Mouse (Mus musculus): ENCODE data around the gene Ube2f. TPM values are rescaled to one million over a fixed set of nuclear protein-coding genes. Genes with fewer than 3 reads are reported as not detected.

Ube2f gene
- total and polyA plus RNA-seq, 3 experiments, result 16.6 to 85.6 (median 61.3) TPM

- TF ChIP-seq CTCF (IDR thresholded peaks at IDR 0.05; ENCODE audit: low read depth, low read length), result no peak
- no peak for TF ChIP-seq GATA1 (IDR thresholded peaks at IDR 0.05; ENCODE audit: borderline replicate concordance, low read length)
- no peak for TF ChIP-seq GATA2 (IDR thresholded peaks at IDR 0.05; ENCODE audit: borderline replicate concordance, low read depth, low read length)
- no peak for TF ChIP-seq POLR2AphosphoS5 (IDR thresholded peaks at IDR 0.05; ENCODE audit: insufficient replicate concordance, low read depth, low read length)
- TF ChIP-seq TAL1 (conservative IDR thresholded peaks at IDR 0.05; ENCODE audit: low read depth, low read length), result no peak
- H3K36me3 ChIP-seq (replicated peaks), result no peaks in the 10 kb centered on the region
- H3K4me1 ChIP-seq (ENCODE audit: insufficient read depth, low read depth, low read length), result no peaks in the 10 kb centered on the region
- no peak overlapping the region for H3K4me3 ChIP-seq (ENCODE audit: low read depth, low read length)
- no peaks in the 10 kb centered on the region for H3K9me3 ChIP-seq (replicated peaks)
- ATAC-seq (ENCODE audit: extremely low read depth, insufficient number of reproducible peaks, low FRiP score, poor library complexity, severe bottlenecking) (no peak), DNase-seq (ENCODE audit: low spot score) (no peak)
- no peaks in the 10 kb centered on the region; the same call in 1 of the 2 replicates for H3K27me3 ChIP-seq (ENCODE audit: insufficient read depth, low read length)
These were observed 34.1 kb upstream of the Ube2f start for GRCm38 (mm10) chr1:91215981-91216380.

GRCm38 (mm10) chr1:91216504-91217267 is 33.4 kb upstream of the Ube2f start:
- Histone ChIP-seq H3K4me1 (ENCODE audit: insufficient read depth, low read depth, low read length) (no peaks in the 10 kb centered on the region), H3K27me3 (ENCODE audit: insufficient read depth, low read length) (no peaks in the 10 kb centered on the region; the same call in 1 of the 2 replicates), H3K9me3 (replicated peaks) (no peaks in the 10 kb centered on the region), H3K4me3 (ENCODE audit: low read depth, low read length) (no peak overlapping the region), H3K36me3 (replicated peaks) (no peaks in the 10 kb centered on the region)
- ATAC-seq (ENCODE audit: extremely low read depth, insufficient number of reproducible peaks, low FRiP score, poor library complexity, severe bottlenecking), result no peak
- DNase-seq (ENCODE audit: low spot score), result no peak
- TF ChIP-seq GATA1 (IDR thresholded peaks at IDR 0.05; ENCODE audit: borderline replicate concordance, low read length) (no peak), CTCF (IDR thresholded peaks at IDR 0.05; ENCODE audit: low read depth, low read length) (no peak), GATA2 (IDR thresholded peaks at IDR 0.05; ENCODE audit: borderline replicate concordance, low read depth, low read length) (no peak), TAL1 (conservative IDR thresholded peaks at IDR 0.05; ENCODE audit: low read depth, low read length) (no peak), POLR2AphosphoS5 (IDR thresholded peaks at IDR 0.05; ENCODE audit: insufficient replicate concordance, low read depth, low read length) (no peak)

- H3K9me3 ChIP-seq (replicated peaks), result no peaks in the 10 kb centered on the region
- no peak overlapping the region for H3K4me3 ChIP-seq (ENCODE audit: low read depth, low read length)
- no peak for TF ChIP-seq CTCF (IDR thresholded peaks at IDR 0.05; ENCODE audit: low read depth, low read length)
- TF ChIP-seq POLR2AphosphoS5 (IDR thresholded peaks at IDR 0.05; ENCODE audit: insufficient replicate concordance, low read depth, low read length), result no peak
- H3K27me3 ChIP-seq (ENCODE audit: insufficient read depth, low read length), result peaks cover 5% of the 10 kb centered on the region; the same call in 1 of the 2 replicates
- no peaks in the 10 kb centered on the region for H3K36me3 ChIP-seq (replicated peaks)
- no peaks in the 10 kb centered on the region for H3K4me1 ChIP-seq (ENCODE audit: insufficient read depth, low read depth, low read length)
- ATAC-seq (ENCODE audit: extremely low read depth, insufficient number of reproducible peaks, low FRiP score, poor library complexity, severe bottlenecking), result no peak
- no peak for DNase-seq (ENCODE audit: low spot score)
These were observed 30.3 kb upstream of the Ube2f start for GRCm38 (mm10) chr1:91219641-91220321.

- ATAC-seq (ENCODE audit: extremely low read depth, insufficient number of reproducible peaks, low FRiP score, poor library complexity, severe bottlenecking) (no peak), DNase-seq (ENCODE audit: low spot score) (no peak)
- Histone ChIP-seq H3K4me3 (ENCODE audit: low read depth, low read length) (no peak overlapping the region), H3K36me3 (replicated peaks) (no peaks in the 10 kb centered on the region), H3K9me3 (replicated peaks) (no peaks in the 10 kb centered on the region), H3K27me3 (ENCODE audit: insufficient read depth, low read length) (peaks cover 5% of the 10 kb centered on the region; the same call in 1 of the 2 replicates), H3K4me1 (ENCODE audit: insufficient read depth, low read depth, low read length) (no peaks in the 10 kb centered on the region)
- TF ChIP-seq GATA1 (IDR thresholded peaks at IDR 0.05; ENCODE audit: borderline replicate concordance, low read length), result no peak
- no peak for TF ChIP-seq CTCF (IDR thresholded peaks at IDR 0.05; ENCODE audit: low read depth, low read length)
- TF ChIP-seq TAL1 (conservative IDR thresholded peaks at IDR 0.05; ENCODE audit: low read depth, low read length), result no peak
These were observed 29.8 kb upstream of the Ube2f start for GRCm38 (mm10) chr1:91220322-91220672.

GRCm38 (mm10) chr1:91226562-91226961 is 23.5 kb upstream of the Ube2f start:
- Histone ChIP-seq H3K4me3 (ENCODE audit: low read depth, low read length) (no peak overlapping the region), H3K4me1 (ENCODE audit: insufficient read depth, low read depth, low read length) (no peaks in the 10 kb centered on the region), H3K27me3 (ENCODE audit: insufficient read depth, low read length) (peaks cover 12% of the 10 kb centered on the region), H3K36me3 (replicated peaks) (no peaks in the 10 kb centered on the region), H3K9me3 (replicated peaks) (no peaks in the 10 kb centered on the region)
- no peak for ATAC-seq (ENCODE audit: extremely low read depth, insufficient number of reproducible peaks, low FRiP score, poor library complexity, severe bottlenecking)
- DNase-seq (ENCODE audit: low spot score), result no peak
- TF ChIP-seq CTCF (IDR thresholded peaks at IDR 0.05; ENCODE audit: low read depth, low read length) (no peak), TAL1 (conservative IDR thresholded peaks at IDR 0.05; ENCODE audit: low read depth, low read length) (no peak), GATA1 (IDR thresholded peaks at IDR 0.05; ENCODE audit: borderline replicate concordance, low read length) (no peak), GATA2 (IDR thresholded peaks at IDR 0.05; ENCODE audit: borderline replicate concordance, low read depth, low read length) (no peak), POLR2AphosphoS5 (IDR thresholded peaks at IDR 0.05; ENCODE audit: insufficient replicate concordance, low read depth, low read length) (no peak)

GRCm38 (mm10) chr1:91227381-91228054 is 22.6 kb upstream of the Ube2f start:
- ATAC-seq (ENCODE audit: extremely low read depth, insufficient number of reproducible peaks, low FRiP score, poor library complexity, severe bottlenecking), result no peak
- Histone ChIP-seq H3K9me3 (replicated peaks) (no peaks in the 10 kb centered on the region), H3K27me3 (ENCODE audit: insufficient read depth, low read length) (peaks cover 12% of the 10 kb centered on the region), H3K36me3 (replicated peaks) (no peaks in the 10 kb centered on the region), H3K4me3 (ENCODE audit: low read depth, low read length) (no peak overlapping the region), H3K4me1 (ENCODE audit: insufficient read depth, low read depth, low read length) (no peaks in the 10 kb centered on the region)
- TF ChIP-seq POLR2AphosphoS5 (IDR thresholded peaks at IDR 0.05; ENCODE audit: insufficient replicate concordance, low read depth, low read length) (no peak), GATA1 (IDR thresholded peaks at IDR 0.05; ENCODE audit: borderline replicate concordance, low read length) (no peak), TAL1 (conservative IDR thresholded peaks at IDR 0.05; ENCODE audit: low read depth, low read length) (no peak), CTCF (IDR thresholded peaks at IDR 0.05; ENCODE audit: low read depth, low read length) (no peak), GATA2 (IDR thresholded peaks at IDR 0.05; ENCODE audit: borderline replicate concordance, low read depth, low read length) (no peak)
- DNase-seq (ENCODE audit: low spot score), result no peak
